Mouse (Mus musculus) heart, postnatal 25 days (tissue): ENCODE measurements around the gene Negr1. TPM values are rescaled to one million over a fixed set of nuclear protein-coding genes. Genes with fewer than 3 reads are reported as not detected.
"Not testable (repeated sequence)": the region's sequence is repeated elsewhere in the genome, so short reads cannot be mapped to it uniquely, and the experiment has no call there.

Experiments
- DNase-seq: peaks from one replicate; pipeline ENCODE4 v3.0.0; 2022; ENCODE audit warnings: low spot score
- intact Hi-C: fragments of 180-260 bp; cut with DNase I; formaldehyde crosslinking; loops from one replicate; pipeline ENCODE4 v1.15.1; 2025
- total RNA-seq, 2 experiments: library from RNA; stranded (reverse); gene quantifications; 2 replicates each; pipeline ENCODE4 v1.2.3; 2021

Negr1 gene
- total RNA-seq, 2 experiments from 2014 or later = 0.75 to 1.0 TPM

DNA sequence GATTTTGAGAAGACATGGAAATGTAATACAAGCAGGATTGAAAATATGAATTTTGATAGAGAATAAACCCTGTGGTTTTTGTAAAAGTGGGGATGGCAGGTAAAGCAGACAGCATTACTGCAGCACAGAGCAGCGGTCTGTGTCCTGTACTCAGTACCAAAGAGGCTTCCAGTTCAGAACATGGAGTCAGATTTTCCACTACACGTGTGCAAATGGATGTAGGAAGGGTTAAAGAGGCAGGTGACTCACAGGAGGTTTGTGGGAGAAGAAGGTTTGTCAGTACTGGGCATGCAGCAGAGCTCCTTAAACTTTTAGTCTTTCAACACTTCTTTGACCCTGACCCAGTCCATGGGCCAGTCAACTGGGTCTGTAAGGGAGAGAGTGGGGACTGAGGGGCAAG lies 409.5 kb downstream of the Negr1 start:
- intact Hi-C loops = no loop called here

GRCm38 (mm10) chr3:156976816-156977215 lies 415.2 kb downstream of the Negr1 start:
- DNase-seq = no peak
- intact Hi-C loops = no loop called here

More for the DNA sequence above, 409.5 kb downstream of the Negr1 start:
- no peak for DNase-seq

DNA sequence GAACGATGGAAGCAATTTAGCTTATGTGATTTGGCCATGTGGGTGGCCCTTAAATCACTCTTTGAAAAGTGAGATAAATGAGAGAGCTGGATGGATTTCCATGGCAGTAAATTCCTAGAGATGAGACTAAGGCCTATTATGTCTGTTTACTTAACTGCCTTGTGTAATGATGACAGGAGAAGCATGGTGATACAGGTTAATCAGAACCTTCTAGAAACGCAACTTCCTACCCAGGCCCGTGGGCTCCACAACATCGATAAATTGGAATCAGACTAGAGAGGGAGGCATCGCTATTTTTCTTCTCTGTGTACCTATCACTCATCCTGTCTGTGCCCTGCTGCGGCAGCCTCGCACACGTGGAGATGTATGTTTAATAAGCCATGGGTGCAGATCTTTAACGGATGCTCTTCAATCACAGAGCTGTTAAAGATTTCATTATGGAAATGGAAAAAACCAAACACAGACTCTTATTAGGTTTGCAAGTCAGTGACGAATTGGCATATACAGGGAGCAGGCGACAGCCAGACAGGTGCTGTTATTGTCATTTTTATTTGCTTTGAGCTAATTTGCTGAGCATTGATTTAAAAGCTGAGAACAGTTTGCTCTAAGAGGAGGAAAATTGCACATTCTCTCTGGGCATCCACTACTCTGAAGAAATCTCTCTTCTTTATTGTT lies 418.6 kb downstream of the Negr1 start:
- intact Hi-C loops = no loop called here

DNA sequence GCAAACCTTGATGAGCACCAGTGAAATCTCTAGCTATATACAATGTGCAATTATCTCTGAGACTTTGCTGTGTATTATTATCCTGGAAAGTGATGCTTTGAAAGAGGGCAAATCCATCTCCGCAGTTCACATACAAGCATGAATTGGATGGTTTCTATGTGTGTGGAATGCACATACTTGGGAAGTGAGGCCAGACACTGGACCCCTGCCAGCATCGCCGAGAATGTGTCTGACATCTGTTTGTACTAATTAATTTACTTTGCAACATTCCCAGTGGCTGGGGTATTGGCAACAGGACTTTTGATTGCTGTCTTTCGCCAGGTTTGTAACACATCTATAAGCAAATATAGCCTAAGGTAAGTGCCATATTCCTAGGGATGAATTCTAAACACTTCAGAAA lies 420.5 kb downstream of the Negr1 start:
- no peak for DNase-seq

More for the DNA sequence above, 418.6 kb downstream of the Negr1 start:
- DNase-seq = no peak

GRCm38 (mm10) chr3:156987113-156987512 lies 425.5 kb downstream of the Negr1 start:
- intact Hi-C loops = no loop called here
- DNase-seq = no peak

More for the DNA sequence above, 420.5 kb downstream of the Negr1 start:
- intact Hi-C loops = no loop called here

DNA sequence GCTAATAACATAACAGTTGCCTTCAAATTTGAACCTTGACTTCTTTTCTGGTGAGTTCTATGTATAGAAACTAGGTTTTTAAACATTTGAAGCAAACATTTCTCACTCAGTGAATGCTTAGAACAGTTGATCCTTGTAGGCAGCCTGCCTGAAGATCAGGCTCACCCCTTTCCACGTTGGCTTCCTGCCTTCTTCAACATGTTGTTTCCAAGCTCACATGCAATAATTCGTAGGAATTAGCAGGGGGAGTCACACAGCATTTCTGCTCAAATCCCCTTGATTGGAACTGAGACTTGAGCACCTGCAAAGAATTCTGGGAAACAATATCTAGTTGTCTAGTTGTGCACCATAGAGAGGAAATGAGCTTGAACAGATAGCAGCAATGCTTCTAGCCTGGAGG lies 430.6 kb downstream of the Negr1 start:
- DNase-seq = no peak
- intact Hi-C loops = no loop called here

GRCm38 (mm10) chr3:156992811-156993210 lies 431.2 kb downstream of the Negr1 start:
- intact Hi-C loops = no loop called here
- DNase-seq = no peak

DNA sequence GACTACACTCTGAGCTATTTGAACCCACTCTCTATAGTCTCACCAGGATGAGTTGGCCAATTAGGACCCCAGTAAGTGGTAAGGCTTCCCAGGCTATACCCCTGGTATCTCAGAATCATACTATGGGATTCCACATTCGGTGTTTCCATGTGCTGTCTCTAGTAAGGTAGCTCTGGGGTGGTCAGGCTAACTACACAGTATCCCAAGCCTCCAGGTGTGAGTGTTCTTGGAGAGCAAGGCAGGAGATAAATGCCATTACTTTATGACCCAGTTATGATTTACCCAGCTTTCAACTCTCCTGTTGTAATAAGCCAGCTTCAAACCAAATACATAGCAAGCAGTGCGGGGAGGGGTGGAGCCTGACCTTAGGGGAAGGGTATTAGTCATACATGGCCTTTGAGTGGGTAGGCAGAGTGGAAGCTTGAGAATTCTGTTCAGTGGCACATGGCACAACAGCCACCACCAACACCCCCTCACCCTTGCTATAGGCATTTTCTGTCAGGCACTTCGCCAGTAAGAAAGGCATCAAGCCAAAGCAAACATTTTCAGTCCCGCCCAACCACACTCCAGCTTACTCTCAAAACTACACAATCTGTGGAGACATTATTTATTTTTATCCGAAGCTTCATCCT lies 437.7 kb downstream of the Negr1 start:
- DNase-seq = no peak
- intact Hi-C loops = no loop called here

GRCm38 (mm10) chr3:157021632-157022031 lies 460.0 kb downstream of the Negr1 start:
- intact Hi-C loops = no loop called here
- no peak for DNase-seq

DNA sequence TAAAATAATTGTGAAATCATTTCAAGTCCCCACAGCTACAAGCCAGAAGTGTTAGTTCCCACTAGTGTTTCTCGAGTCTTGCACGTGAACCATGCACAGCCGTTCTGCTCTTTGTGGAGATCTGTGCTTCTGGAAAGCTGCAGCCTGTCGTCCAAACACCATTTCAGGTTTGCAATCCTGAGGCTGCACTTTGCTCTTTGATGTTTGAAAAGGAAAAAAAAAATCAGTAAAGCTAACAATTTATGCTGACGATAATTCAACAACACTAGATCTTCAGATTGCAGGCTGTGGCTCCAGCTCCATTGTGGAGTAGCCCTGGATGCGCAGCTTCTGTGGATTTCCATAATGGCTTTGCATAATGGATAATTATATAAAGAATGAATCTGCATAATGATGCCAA lies 463.0 kb downstream of the Negr1 start:
- intact Hi-C loops = no loop called here
- DNase-seq = no peak

DNA sequence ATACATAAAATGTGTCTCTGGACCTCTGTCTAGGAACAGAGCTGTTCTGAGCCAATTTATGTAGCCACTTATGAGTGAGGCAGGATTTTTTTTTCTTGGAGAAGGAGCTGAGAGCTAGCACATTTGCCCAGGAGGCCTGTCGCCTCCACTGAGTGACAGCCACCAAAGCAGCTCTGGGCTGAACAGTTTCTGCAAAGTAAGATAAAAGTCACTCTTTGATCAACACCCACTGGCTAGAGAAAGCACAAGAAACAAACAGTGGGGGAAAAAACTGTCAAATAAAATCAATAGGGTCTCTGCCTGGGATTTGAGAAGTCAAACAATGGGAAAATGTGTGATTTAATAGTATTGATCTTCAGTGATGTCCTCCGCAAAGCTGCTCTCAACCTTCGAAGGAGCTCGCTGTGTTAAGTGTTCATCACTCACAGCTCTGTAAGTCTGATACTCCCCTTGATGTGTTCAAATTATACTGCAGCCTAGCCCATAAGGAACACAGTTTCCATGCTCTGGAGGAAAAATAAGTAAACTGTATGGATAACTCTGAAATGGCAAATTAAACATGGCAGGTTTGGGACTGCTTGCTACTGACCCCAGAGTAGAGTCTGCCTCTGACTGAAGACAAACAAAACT lies 470.0 kb downstream of the Negr1 start:
- intact Hi-C loops = no loop called here
- no peak for DNase-seq

- DNase-seq = no peak
- intact Hi-C loops = no loop called here
Measured at GRCm38 (mm10) chr3:157036016-157036415, 474.4 kb downstream of the Negr1 start.

DNA sequence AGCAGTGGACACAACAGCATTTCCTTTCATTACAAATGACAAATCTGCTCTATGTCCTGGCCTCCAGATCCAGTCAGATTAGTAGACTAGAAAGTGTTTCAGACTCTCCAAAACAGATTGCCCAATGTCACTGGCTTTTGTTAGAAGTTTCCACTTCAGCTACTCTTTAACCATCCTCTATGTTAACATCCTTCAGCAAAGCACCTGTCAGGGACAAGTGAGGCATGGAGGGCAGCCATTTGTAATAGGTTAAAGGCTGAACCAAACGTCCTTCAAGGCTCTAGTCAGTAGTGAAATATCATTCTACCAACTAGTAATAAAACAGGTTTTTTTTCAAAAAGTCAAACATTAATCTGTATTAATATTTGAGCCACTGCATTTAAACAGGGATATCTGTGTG lies 475.0 kb downstream of the Negr1 start:
- no peak for DNase-seq
- intact Hi-C loops = no loop called here

DNA sequence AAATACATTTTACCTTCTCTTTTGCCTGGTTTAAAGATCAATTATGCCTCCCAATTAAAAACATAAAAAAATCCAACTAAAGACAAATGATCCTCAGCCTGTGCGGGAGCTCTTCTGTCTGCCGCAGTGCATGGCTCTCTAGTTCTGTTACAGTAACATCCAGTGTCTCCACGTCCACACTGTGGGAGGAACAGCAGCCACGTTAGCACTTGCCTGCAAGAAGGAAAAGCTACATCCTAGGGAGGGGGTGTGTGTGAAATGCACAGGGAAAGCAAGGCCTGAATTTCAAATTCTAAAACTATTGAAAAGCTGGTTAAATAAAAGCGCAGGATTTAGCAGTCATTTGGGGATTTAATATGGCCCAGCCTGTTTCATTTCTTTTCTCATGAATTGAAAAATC lies 479.0 kb downstream of the Negr1 start:
- intact Hi-C loops = no loop called here
- no peak for DNase-seq

DNA sequence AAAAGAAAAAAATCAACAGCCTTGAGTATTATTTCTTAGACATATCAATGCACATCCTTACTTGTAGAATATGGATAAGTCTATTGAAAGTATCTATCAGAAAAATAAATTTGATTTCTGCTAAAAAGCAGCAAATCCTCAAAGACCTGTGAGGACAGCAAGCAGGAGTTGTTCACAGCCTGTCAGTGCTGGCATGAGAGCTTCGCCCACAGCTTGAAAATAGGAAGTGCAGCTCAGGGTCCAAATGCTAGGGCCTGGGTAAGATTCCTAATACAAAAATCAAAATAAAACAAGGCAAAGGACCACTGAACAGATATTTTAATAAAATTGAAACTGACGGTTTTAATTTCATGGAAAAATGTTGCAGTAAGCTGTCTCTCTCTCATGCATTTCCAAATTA lies 483.0 kb downstream of the Negr1 start:
- intact Hi-C loops = no loop called here

GRCm38 (mm10) chr3:157064438-157064837 lies 502.8 kb downstream of the Negr1 start:
- DNase-seq = not testable (repeated sequence)

More for the DNA sequence above, 483.0 kb downstream of the Negr1 start:
- DNase-seq = no peak

GRCm38 (mm10) chr3:157066331-157066730 lies 504.7 kb downstream of the Negr1 start:
- intact Hi-C loops = no loop called here
- DNase-seq = no peak

More at GRCm38 (mm10) chr3:157064438-157064837, 502.8 kb downstream of the Negr1 start:
- intact Hi-C loops = not testable (repeated sequence)

- no peak for DNase-seq
- intact Hi-C loops = no loop called here
Measured at GRCm38 (mm10) chr3:157079250-157079965, 517.8 kb downstream of the Negr1 start.

GRCm38 (mm10) chr3:157079966-157080306 lies 518.3 kb downstream of the Negr1 start:
- intact Hi-C loops = no loop called here
- DNase-seq = no peak

- DNase-seq = no peak
- intact Hi-C loops = no loop called here
Measured at GRCm38 (mm10) chr3:157080585-157080984, 519.0 kb downstream of the Negr1 start.
